In genomic region chr17:28328366-28328928, GRCm38 (mm10) we compare ENCODE assay signal across 8 mouse cellular contexts. TPM values are rescaled to one million over a fixed set of nuclear protein-coding genes. Genes with fewer than 3 reads are reported as not detected.
DNase-seq lines count a peak whose midpoint lies in the region; ATAC-seq and TF ChIP-seq lines count a peak whose summit lies in the region.

TSS of gene Rpl10a (plus strand) at chr17:28328471.

- TF ChIP-seq EP300 in liver, embryonic 14.5 days (IDR thresholded peaks at IDR 0.05; ENCODE audit: low read depth) = peak; percentile 81
- peak; percentile 99 for TF ChIP-seq EP300 in stomach, postnatal 0 days (optimal IDR thresholded peaks at IDR 0.05)

- H3K36me3 ChIP-seq in forebrain, embryonic 10.5 days (replicated peaks) = peaks cover 78% of the 10 kb centered on the region
- H3K36me3 ChIP-seq in heart, embryonic 15.5 days = peaks cover 39% of the 10 kb centered on the region
- H3K36me3 ChIP-seq in liver, embryonic 14.5 days (replicated peaks; ENCODE audit: control insufficient read depth, insufficient read depth, low read depth) = peaks cover 23% of the 10 kb centered on the region
- peaks cover 4% of the 10 kb centered on the region for H3K36me3 ChIP-seq in neural tube, embryonic 11.5 days (ENCODE audit: control insufficient read depth, insufficient read depth, low read length)
- H3K36me3 ChIP-seq in stomach, postnatal 0 days (ENCODE audit: control insufficient read depth, insufficient read depth, low read length) = peaks cover 10% of the 10 kb centered on the region

- H3K9ac ChIP-seq in heart, embryonic 15.5 days = peak within 1 kb of the TSS; percentile 100
- peak within 1 kb of the TSS; percentile 84 for H3K9ac ChIP-seq in liver, embryonic 14.5 days (replicated peaks)
- peak within 1 kb of the TSS; percentile 99 for H3K9ac ChIP-seq in neural tube, embryonic 11.5 days (ENCODE audit: low read length)
- H3K9ac ChIP-seq in stomach, postnatal 0 days (ENCODE audit: low read length) = peak within 1 kb of the TSS; percentile 92

- H3K4me1 ChIP-seq in forebrain, embryonic 10.5 days = peaks cover 63% of the 10 kb centered on the region
- H3K4me1 ChIP-seq in heart, embryonic 15.5 days (replicated peaks) = peaks cover 44% of the 10 kb centered on the region
- H3K4me1 ChIP-seq in liver, embryonic 14.5 days (replicated peaks; ENCODE audit: control insufficient read depth in 2 of 2, insufficient read depth in 2 of 2, low read length in 1 of 2) = peaks cover 4 to 16% of the 10 kb centered on the region in 2 experiments
- H3K4me1 ChIP-seq in neural tube, embryonic 11.5 days (ENCODE audit: control insufficient read depth, insufficient read depth, low read length) = peaks cover 19% of the 10 kb centered on the region
- H3K4me1 ChIP-seq in stomach, postnatal 0 days (replicated peaks; ENCODE audit: control insufficient read depth, insufficient read depth) = peaks cover 6% of the 10 kb centered on the region; the same call in 1 of the 2 replicates

- peak within 1 kb of the TSS; percentile 99 for H3K4me3 ChIP-seq in forebrain, embryonic 10.5 days
- peak within 1 kb of the TSS; percentile 92 for H3K4me3 ChIP-seq in heart, embryonic 15.5 days
- H3K4me3 ChIP-seq in liver, embryonic 14.5 days (ENCODE audit: insufficient read depth in 1 of 2, low read depth in 2 of 2, low read length in 2 of 2) = peak within 1 kb of the TSS; percentile 71
- H3K4me3 ChIP-seq in neural tube, embryonic 11.5 days (ENCODE audit: low read depth, low read length) = peak within 1 kb of the TSS; percentile 96
- H3K4me3 ChIP-seq in stomach, postnatal 0 days (ENCODE audit: low read depth, low read length) = peak within 1 kb of the TSS; percentile 73

- peaks cover 6% of the 10 kb centered on the region; the same call in 1 of the 2 replicates for H3K9me3 ChIP-seq in forebrain, embryonic 10.5 days
- H3K9me3 ChIP-seq in heart, embryonic 15.5 days (replicated peaks) = no peaks in the 10 kb centered on the region
- H3K9me3 ChIP-seq in liver, embryonic 14.5 days (ENCODE audit: control insufficient read depth, low read length) = no peaks in the 10 kb centered on the region; the same call in 1 of the 2 replicates
- H3K9me3 ChIP-seq in neural tube, embryonic 11.5 days (ENCODE audit: control insufficient read depth, low read length) = no peaks in the 10 kb centered on the region
- no peaks in the 10 kb centered on the region for H3K9me3 ChIP-seq in stomach, postnatal 0 days (ENCODE audit: control insufficient read depth, low read length)

- TF ChIP-seq CTCF in liver, embryonic 14.5 days (IDR thresholded peaks at IDR 0.05; ENCODE audit: low read depth) = peak; percentile 96
- TF ChIP-seq CTCF in stomach, postnatal 0 days (IDR thresholded peaks at IDR 0.05; ENCODE audit: low read depth) = peak; percentile 93

- H3K4me2 ChIP-seq in heart, embryonic 15.5 days = peak within 1 kb of the TSS; percentile 89
- peak within 1 kb of the TSS; percentile 85 for H3K4me2 ChIP-seq in liver, embryonic 14.5 days (ENCODE audit: low read depth)
- H3K4me2 ChIP-seq in neural tube, embryonic 11.5 days (ENCODE audit: low read depth) = peak within 1 kb of the TSS; percentile 91
- H3K4me2 ChIP-seq in stomach, postnatal 0 days (replicated peaks; ENCODE audit: low read depth) = peak within 1 kb of the TSS; percentile 90

- H3K27me3 ChIP-seq in forebrain, embryonic 10.5 days (ENCODE audit: poor library complexity, severe bottlenecking) = no peaks in the 10 kb centered on the region
- no peaks in the 10 kb centered on the region for H3K27me3 ChIP-seq in heart, embryonic 15.5 days
- no peaks in the 10 kb centered on the region for H3K27me3 ChIP-seq in liver, embryonic 14.5 days (ENCODE audit: control insufficient read depth, insufficient read depth, low read length)
- H3K27me3 ChIP-seq in neural tube, embryonic 11.5 days (ENCODE audit: control insufficient read depth, insufficient read depth, low read length) = no peaks in the 10 kb centered on the region
- no peaks in the 10 kb centered on the region for H3K27me3 ChIP-seq in stomach, postnatal 0 days (ENCODE audit: control insufficient read depth, insufficient read depth, low read length)

- H3K27ac ChIP-seq in forebrain, embryonic 10.5 days = peak within 1 kb of the TSS; percentile 99
- H3K27ac ChIP-seq in heart, embryonic 15.5 days = peak within 1 kb of the TSS; percentile 95
- H3K27ac ChIP-seq in liver, embryonic 14.5 days = peak within 1 kb of the TSS; percentile 58
- peak within 1 kb of the TSS; percentile 93 for H3K27ac ChIP-seq in neural tube, embryonic 11.5 days (ENCODE audit: low read depth, low read length)
- peak within 1 kb of the TSS; percentile 98 for H3K27ac ChIP-seq in stomach, postnatal 0 days (replicated peaks)

- peak; percentile 87 for ATAC-seq in heart, embryonic 15.5 days (replicated peaks; ENCODE audit: insufficient number of reproducible peaks, insufficient read depth, low FRiP score, low read depth)
- peak; percentile 82 for ATAC-seq in liver, embryonic 14.5 days (ENCODE audit: insufficient read depth)
- peak; percentile 82 for ATAC-seq in neural tube, embryonic 11.5 days (ENCODE audit: insufficient read depth, low FRiP score, low TSS enrichment)
- ATAC-seq in stomach, postnatal 0 days (ENCODE audit: low FRiP score, low TSS enrichment) = peak; percentile 88

- peak; percentile 98 for DNase-seq in CD4-positive, CD25-positive, alpha-beta regulatory T cell, adult 2 months (ENCODE audit: low read depth, low spot score)
- peak; percentile 92 for DNase-seq in c-Kit-negative CD71-positive TER-119-positive erythroid progenitor cells, embryonic 14.5 days (ENCODE audit: low read depth, low spot score)
- DNase-seq in forebrain, embryonic 10.5 days (ENCODE audit: extremely low spot score, low spot score) = peak; percentile 96
- DNase-seq in kidney, postnatal 25 days = peak; percentile 97 to 99
- DNase-seq in liver, embryonic 14.5 days (ENCODE audit: low read depth in 3 of 3, low spot score in 3 of 3) = peak; percentile 88 to 91 (median 91)
- DNase-seq in neural tube, embryonic 11.5 days (ENCODE audit: low spot score) = peak; percentile 98
- peak; percentile 98 for DNase-seq in stomach, postnatal 0 days (ENCODE audit: low spot score)

- under 1% methylated on average over 67 of the region's 67 CpGs for WGBS in forebrain, embryonic 10.5 days
- under 1% methylated on average over 67 of the region's 67 CpGs for WGBS in heart, embryonic 15.5 days
- WGBS in liver, embryonic 14.5 days (ENCODE audit: insufficient replicate concordance) = under 1% methylated on average over 67 of the region's 67 CpGs
- WGBS in neural tube, embryonic 11.5 days = under 1% methylated on average over 66 of the region's 67 CpGs
- WGBS in stomach, postnatal 0 days = under 1% methylated on average over 63 of the region's 67 CpGs

RNA-seq across cellular contexts. Expression of gene Rpl10a, which starts in this region (rescaled TPM):
- polyA plus RNA-seq in forebrain, embryonic 10.5 days (2016; fragmentation: Nextera tagmentation; extraction: Ambion mirVana) = 511 and 540 TPM in 2 replicates
- polyA plus RNA-seq in heart, embryonic 15.5 days (2015; fragmentation: Nextera tagmentation; extraction: Ambion mirVana) = 305 and 312 TPM in 2 replicates
- 1,169 and 1,992 TPM in 2 replicates for polyA plus RNA-seq in liver, embryonic 14.5 days (2012; rRNA removed)
- 506 and 510 TPM in 2 replicates for polyA plus RNA-seq in liver, embryonic 14.5 days (2014; fragmentation: Nextera tagmentation; extraction: Ambion mirVana)
- 478 TPM in 2 replicates for polyA plus RNA-seq in neural tube, embryonic 11.5 days (2014; fragmentation: Nextera tagmentation; extraction: Ambion mirVana)
- 491 and 514 TPM in 2 replicates for polyA plus RNA-seq in stomach, postnatal 0 days (2015; fragmentation: Nextera tagmentation; extraction: Ambion mirVana)

Comparison
In these comparisons a context has a peak if more than half of its experiments do, and no peak if none do; other contexts are left out.
1. Peak in every context shown above with its lines: DNase-seq, ATAC-seq, H3K4me3 ChIP-seq and H3K27ac ChIP-seq.